18 mouse cellular contexts compared by ENCODE assay signal in genomic region chr13:103959841-103960240, GRCm38 (mm10). TPM values are rescaled to one million over a fixed set of nuclear protein-coding genes. Genes with fewer than 3 reads are reported as not detected.
DNase-seq lines count a peak whose midpoint lies in the region; ATAC-seq and TF ChIP-seq lines count a peak whose summit lies in the region.
"Had no signal": no experiment of that assay in that cellular context is flagged by ENCODE, and none has a peak within 500 bp of the region (broad histone marks: within the 10 kb centered on the region; RNA-seq: fewer than 3 reads in every experiment).

No protein-coding gene starts in this region.

- peak; percentile 25 for DNase-seq in embryonic facial prominence, embryonic 11.5 days (ENCODE audit: low spot score)
- DNase-seq in embryonic facial prominence, embryonic 10.5 days (ENCODE audit: low spot score) = no peak
- DNase-seq in ovary, postnatal 36 days (ENCODE audit: low spot score) = peak; percentile 37
- DNase-seq in ovary, postnatal 10 days (ENCODE audit: low spot score) = no peak
- peak; percentile 67 for DNase-seq in adrenal gland, postnatal 25 days
- DNase-seq in stomach, postnatal 0 days (ENCODE audit: low spot score) = no peak
- no peak for DNase-seq in retina, postnatal 1 day
- DNase-seq in B cell, adult 2 months = no peak
- DNase-seq: forebrain, postnatal 0 days; gastrocnemius, postnatal 25 days; kidney, adult 8-10 months; lung, postnatal 10 days; midbrain, embryonic 14.5 days; thymus, adult 18-20 months had no signal

- H3K4me1 ChIP-seq in embryonic facial prominence, embryonic 11.5 days (ENCODE audit: control insufficient read depth, insufficient read depth, low read length) = no peaks in the 10 kb centered on the region; the same call in 1 of the 2 replicates
- H3K4me1 ChIP-seq in embryonic facial prominence, embryonic 10.5 days = peaks cover 28% of the 10 kb centered on the region
- no peaks in the 10 kb centered on the region for H3K4me1 ChIP-seq in stomach, postnatal 0 days (replicated peaks; ENCODE audit: control insufficient read depth, insufficient read depth)
- H3K4me1 ChIP-seq: neural tube, embryonic 15.5 days had no signal

- no peak overlapping the region for H3K4me3 ChIP-seq in embryonic facial prominence, embryonic 11.5 days (ENCODE audit: low read depth, low read length)
- no peak overlapping the region for H3K4me3 ChIP-seq in embryonic facial prominence, embryonic 10.5 days
- no peak overlapping the region for H3K4me3 ChIP-seq in stomach, postnatal 0 days (ENCODE audit: low read depth, low read length)
- H3K4me3 ChIP-seq: embryonic facial prominence, embryonic 12.5 days; limb, embryonic 13.5 days; myocyte; neural tube, embryonic 15.5 days had no signal

- ATAC-seq in embryonic facial prominence, embryonic 11.5 days (replicated peaks; ENCODE audit: insufficient number of reproducible peaks, low FRiP score, low TSS enrichment, low read depth) = no peak
- peak; percentile 41; the same call in 1 of the 2 replicates for ATAC-seq in stomach, postnatal 0 days (ENCODE audit: low FRiP score, low TSS enrichment)

- H3K9ac ChIP-seq in embryonic facial prominence, embryonic 11.5 days (replicated peaks; ENCODE audit: low read length) = no peak overlapping the region
- H3K9ac ChIP-seq in stomach, postnatal 0 days (ENCODE audit: low read length) = no peak overlapping the region
- H3K9ac ChIP-seq: embryonic facial prominence, embryonic 12.5 days; forebrain, postnatal 0 days; limb, embryonic 13.5 days; neural tube, embryonic 15.5 days had no signal

- no peaks in the 10 kb centered on the region for H3K27me3 ChIP-seq in embryonic facial prominence, embryonic 11.5 days (ENCODE audit: control insufficient read depth, insufficient read depth, low read length)
- no peaks in the 10 kb centered on the region for H3K27me3 ChIP-seq in embryonic facial prominence, embryonic 10.5 days (replicated peaks; ENCODE audit: low read depth, poor library complexity, severe bottlenecking)
- no peaks in the 10 kb centered on the region for H3K27me3 ChIP-seq in stomach, postnatal 0 days (ENCODE audit: control insufficient read depth, insufficient read depth, low read length)
- H3K27me3 ChIP-seq: embryonic facial prominence, embryonic 12.5 days; limb, embryonic 13.5 days; neural tube, embryonic 15.5 days had no signal

- H3K36me3 ChIP-seq in embryonic facial prominence, embryonic 11.5 days (replicated peaks; ENCODE audit: control insufficient read depth, insufficient read depth, low read depth, low read length) = no peaks in the 10 kb centered on the region
- no peaks in the 10 kb centered on the region for H3K36me3 ChIP-seq in embryonic facial prominence, embryonic 10.5 days (replicated peaks)
- no peaks in the 10 kb centered on the region for H3K36me3 ChIP-seq in stomach, postnatal 0 days (ENCODE audit: control insufficient read depth, insufficient read depth, low read length)
- H3K36me3 ChIP-seq: embryonic facial prominence, embryonic 12.5 days; limb, embryonic 13.5 days; neural tube, embryonic 15.5 days had no signal

- H3K27ac ChIP-seq in embryonic facial prominence, embryonic 11.5 days (replicated peaks; ENCODE audit: low read depth, low read length) = no peak overlapping the region
- no peak overlapping the region for H3K27ac ChIP-seq in embryonic facial prominence, embryonic 10.5 days (replicated peaks)
- H3K27ac ChIP-seq in stomach, postnatal 0 days (replicated peaks) = no peak overlapping the region
- H3K27ac ChIP-seq: embryonic facial prominence, embryonic 12.5 days; limb, embryonic 13.5 days; neural tube, embryonic 15.5 days had no signal

- no peak overlapping the region for H3K4me2 ChIP-seq in embryonic facial prominence, embryonic 11.5 days (ENCODE audit: low read depth, low read length)
- H3K4me2 ChIP-seq in stomach, postnatal 0 days (replicated peaks; ENCODE audit: low read depth) = no peak overlapping the region
- H3K4me2 ChIP-seq: embryonic facial prominence, embryonic 12.5 days; limb, embryonic 13.5 days; neural tube, embryonic 15.5 days had no signal

- WGBS in embryonic facial prominence, embryonic 11.5 days = 67% methylated on average over 5 of the region's 5 CpGs
- 80% methylated on average over 5 of the region's 5 CpGs for WGBS in embryonic facial prominence, embryonic 10.5 days
- 48% methylated on average over 5 of the region's 5 CpGs for WGBS in stomach, postnatal 0 days

- no peak for TF ChIP-seq CTCF in stomach, postnatal 0 days (IDR thresholded peaks at IDR 0.05; ENCODE audit: low read depth)

- no peaks in the 10 kb centered on the region for H3K9me3 ChIP-seq in embryonic facial prominence, embryonic 11.5 days (replicated peaks; ENCODE audit: control insufficient read depth, low read length)
- H3K9me3 ChIP-seq in embryonic facial prominence, embryonic 10.5 days = no peaks in the 10 kb centered on the region
- no peaks in the 10 kb centered on the region for H3K9me3 ChIP-seq in stomach, postnatal 0 days (ENCODE audit: control insufficient read depth, low read length)
- H3K9me3 ChIP-seq: embryonic facial prominence, embryonic 12.5 days; limb, embryonic 13.5 days; neural tube, embryonic 15.5 days had no signal

- TF ChIP-seq EP300 in stomach, postnatal 0 days (optimal IDR thresholded peaks at IDR 0.05) = no peak

RNA-seq across cellular contexts. Expression of gene Erbin, which starts 39.5 kb away (rescaled TPM):
- polyA plus RNA-seq in embryonic facial prominence, embryonic 11.5 days (2014; fragmentation: Nextera tagmentation; extraction: Ambion mirVana) = 32.2 and 36.8 TPM in 2 replicates
- 13.6 and 16.6 TPM in 2 replicates for polyA plus RNA-seq in embryonic facial prominence, embryonic 10.5 days (2016; fragmentation: Nextera tagmentation; extraction: Ambion mirVana)
- 90.1 and 102 TPM in 2 replicates for total RNA-seq in adrenal gland, postnatal 25 days (2021)
- polyA plus RNA-seq in stomach, postnatal 0 days (2015; fragmentation: Nextera tagmentation; extraction: Ambion mirVana) = 15.7 and 16.1 TPM in 2 replicates

Comparison
In these comparisons a context has a peak if more than half of its experiments do, and no peak if none do; other contexts are left out.
1. DNase-seq: peak in embryonic facial prominence, embryonic 11.5 days (single experiment), ovary, postnatal 36 days (single experiment) and adrenal gland, postnatal 25 days (single experiment); none in embryonic facial prominence, embryonic 10.5 days (single experiment), ovary, postnatal 10 days (single experiment), stomach, postnatal 0 days (single experiment), retina, postnatal 1 day (single experiment) and B cell, adult 2 months (0 of 2).